Comparison of ENCODE assay signal across 16 mouse cellular contexts in the genomic region with DNA sequence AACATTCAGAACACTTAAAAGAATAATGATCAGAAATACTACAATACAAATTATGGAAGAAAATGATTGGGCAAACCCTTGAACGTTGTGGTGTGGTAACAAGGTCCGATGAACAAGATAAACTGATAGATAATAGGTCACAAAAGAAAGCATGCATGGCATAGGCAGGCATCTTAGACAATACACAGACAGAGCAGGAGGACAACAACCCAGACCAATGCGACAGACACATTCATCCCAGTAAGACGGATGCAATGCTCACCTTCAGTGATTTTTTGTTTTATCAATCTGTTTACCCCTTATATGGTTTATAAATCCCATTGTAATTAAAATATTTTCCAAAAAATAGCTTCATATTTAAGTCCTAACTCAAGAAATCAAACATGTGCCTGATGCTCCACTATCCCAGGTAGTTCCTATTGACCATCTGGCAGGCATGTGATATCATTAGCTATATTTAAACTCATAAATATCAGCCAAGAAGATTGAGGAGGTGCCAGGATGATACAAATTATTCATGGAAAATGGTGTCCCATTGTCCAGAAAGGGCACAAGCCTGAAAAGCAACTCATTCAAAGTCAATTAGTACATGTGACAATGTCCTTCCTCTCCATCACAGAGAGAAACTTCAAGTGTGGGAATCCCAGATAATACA.
DNase-seq lines count a peak whose midpoint lies in the region; ATAC-seq lines count a peak whose summit lies in the region.
"Had no signal": no experiment of that assay in that cellular context is flagged by ENCODE, and none has a peak within 500 bp of the region (broad histone marks: within the 10 kb centered on the region; RNA-seq: fewer than 3 reads in every experiment).

No protein-coding gene starts in this region.

- H3K9ac ChIP-seq in kidney, embryonic 16.5 days (replicated peaks; ENCODE audit: low read length): no peak overlapping the region
- H3K9ac ChIP-seq: embryonic facial prominence, embryonic 13.5 days; forebrain, embryonic 12.5 days; hindbrain, embryonic 13.5 days had no signal

- DNase-seq in heart, adult 11 months: peak; percentile 40
- DNase-seq in heart, adult 9 months (ENCODE audit: low spot score in 2 of 2): no peak
- DNase-seq in cerebellum, adult 8-10 months: peak; percentile 66
- peak; percentile 16 to 71 for DNase-seq in cerebellum, postnatal 14 days
- DNase-seq in layer of hippocampus, postnatal 36 days: no peak
- DNase-seq in frontal cortex, adult 2 months (ENCODE audit: extremely low spot score in 1 of 2, low spot score in 1 of 2): no peak
- DNase-seq: adrenal gland, postnatal 10 days; gastrocnemius, postnatal 14 days; heart, postnatal 10 days; kidney, adult 11 months had no signal

- H3K27ac ChIP-seq in kidney, embryonic 16.5 days (ENCODE audit: low read length): no peak overlapping the region
- H3K27ac ChIP-seq: embryonic facial prominence, embryonic 13.5 days; forebrain, embryonic 12.5 days; hindbrain, embryonic 13.5 days; hindbrain, postnatal 0 days had no signal

- H3K4me1 ChIP-seq in kidney, embryonic 16.5 days (ENCODE audit: insufficient read depth, low read length): no peaks in the 10 kb centered on the region
- H3K4me1 ChIP-seq: embryonic facial prominence, embryonic 13.5 days had no signal

- no peak overlapping the region for H3K4me3 ChIP-seq in kidney, embryonic 16.5 days (ENCODE audit: low read length)
- H3K4me3 ChIP-seq: embryonic facial prominence, embryonic 13.5 days; forebrain, embryonic 12.5 days; hindbrain, embryonic 13.5 days had no signal

- no peak for ATAC-seq in kidney, embryonic 16.5 days (ENCODE audit: low FRiP score, low TSS enrichment)
- ATAC-seq: forebrain, embryonic 16.5 days; hindbrain, postnatal 0 days had no signal

- H3K36me3 ChIP-seq in kidney, embryonic 16.5 days (ENCODE audit: insufficient read depth, low read length): no peaks in the 10 kb centered on the region
- H3K36me3 ChIP-seq: embryonic facial prominence, embryonic 13.5 days; forebrain, embryonic 12.5 days; hindbrain, embryonic 13.5 days had no signal

- H3K9me3 ChIP-seq in kidney, embryonic 16.5 days (ENCODE audit: low read length): no peaks in the 10 kb centered on the region
- H3K9me3 ChIP-seq: embryonic facial prominence, embryonic 13.5 days; forebrain, embryonic 12.5 days; hindbrain, embryonic 13.5 days had no signal

- H3K27me3 ChIP-seq in kidney, embryonic 16.5 days (ENCODE audit: insufficient read depth, low read length): no peaks in the 10 kb centered on the region
- H3K27me3 ChIP-seq: embryonic facial prominence, embryonic 13.5 days; forebrain, embryonic 12.5 days; hindbrain, embryonic 13.5 days had no signal

- WGBS in kidney, embryonic 16.5 days: 93% methylated on average over 4 of the region's 4 CpGs

- no peak overlapping the region for H3K4me2 ChIP-seq in kidney, embryonic 16.5 days (replicated peaks; ENCODE audit: low read depth, low read length)
- H3K4me2 ChIP-seq: embryonic facial prominence, embryonic 13.5 days; forebrain, embryonic 12.5 days; hindbrain, embryonic 13.5 days had no signal

Comparison
In these comparisons a context has a peak if more than half of its experiments do, and no peak if none do; other contexts are left out.
1. DNase-seq: peak in heart, adult 11 months (single experiment), cerebellum, adult 8-10 months (single experiment) and cerebellum, postnatal 14 days (2 of 2); none in heart, adult 9 months (0 of 2), layer of hippocampus, postnatal 36 days (0 of 2) and frontal cortex, adult 2 months (0 of 2).